Mouse (Mus musculus): ENCODE data around the gene Rhox6. TPM values are rescaled to one million over a fixed set of nuclear protein-coding genes. Genes with fewer than 3 reads are reported as not detected.
A peak's percentile ranks its signal among the peaks of the same experiment; 100 is the strongest.
"Not testable (repeated sequence)": the region's sequence is repeated elsewhere in the genome, so short reads cannot be mapped to it uniquely, and the experiment has no call there.

Gene Rhox6
- not detected for total RNA-seq (2021)
- long read RNA-seq, experiment 1, result 0 reads
- long read RNA-seq, experiment 2, result 0 reads

DNA sequence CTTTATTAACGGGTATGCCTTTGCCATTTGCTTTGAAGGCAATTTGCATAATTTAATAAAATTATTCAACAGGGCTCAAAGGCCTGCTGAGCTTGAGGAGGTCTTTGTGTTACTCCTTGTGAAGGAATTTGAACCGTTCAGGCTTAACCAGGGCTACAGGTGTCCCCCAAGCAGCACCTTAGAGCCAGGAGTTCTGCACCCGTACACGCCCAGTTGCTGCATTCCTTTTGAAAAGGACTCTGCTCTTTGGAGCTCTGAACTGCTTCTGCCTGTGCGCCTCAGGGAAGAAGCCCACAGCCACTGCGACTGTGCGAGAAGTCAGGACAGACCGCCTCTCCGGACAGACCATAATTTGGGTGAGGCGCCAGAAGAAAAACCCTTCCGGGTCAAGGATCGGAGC, at the start of gene Rhox6:
Gene Rhox6, plus strand, starts transcription at position 301 of the 400 bp plus-strand sequence.
- intact Hi-C loops (cut with DNase I); DNase-seq (ENCODE audit: low spot score in 2 of 2): not testable (repeated sequence)

DNA sequence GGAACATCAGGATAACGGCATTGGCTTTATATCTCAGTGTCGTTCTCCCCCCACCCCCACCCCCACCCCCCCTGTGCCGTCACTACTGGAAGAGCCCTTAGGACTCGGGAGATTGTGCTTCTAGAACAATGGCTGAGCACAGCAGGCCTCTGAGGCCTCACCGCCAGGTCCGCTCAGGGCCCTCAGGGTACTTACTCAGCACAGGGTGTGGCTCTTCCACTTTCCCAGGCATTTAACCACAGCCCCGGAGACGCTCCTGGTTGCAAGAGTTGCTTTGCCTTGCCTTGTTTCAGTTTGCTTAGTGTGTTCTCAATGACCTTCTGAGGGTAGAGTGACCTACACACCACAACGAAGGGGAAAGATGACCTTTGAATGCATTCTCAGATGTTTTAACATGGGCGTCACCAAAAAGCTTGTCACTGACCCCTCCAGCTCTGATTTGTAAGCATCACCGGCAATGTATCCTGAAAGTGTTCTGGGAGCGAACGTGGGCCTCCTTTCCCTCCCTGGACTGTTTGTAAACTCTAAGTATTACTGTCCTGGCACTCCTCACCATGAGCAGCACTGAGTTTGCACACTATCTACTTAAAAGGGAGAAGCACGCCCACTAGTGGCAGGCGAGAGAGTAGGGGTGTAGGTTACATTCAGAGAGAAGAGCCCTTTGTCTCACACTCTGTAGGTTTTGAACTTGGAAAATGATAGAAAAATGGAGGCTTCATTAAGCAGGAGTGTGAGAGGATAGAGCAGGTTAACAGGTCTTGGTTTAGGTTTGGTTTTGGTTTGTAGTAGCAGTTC, 19.2 kb upstream of the Rhox6 start:
- intact Hi-C loops (cut with DNase I), result no loop called here
- no peak for DNase-seq (ENCODE audit: low spot score in 2 of 2)

DNA sequence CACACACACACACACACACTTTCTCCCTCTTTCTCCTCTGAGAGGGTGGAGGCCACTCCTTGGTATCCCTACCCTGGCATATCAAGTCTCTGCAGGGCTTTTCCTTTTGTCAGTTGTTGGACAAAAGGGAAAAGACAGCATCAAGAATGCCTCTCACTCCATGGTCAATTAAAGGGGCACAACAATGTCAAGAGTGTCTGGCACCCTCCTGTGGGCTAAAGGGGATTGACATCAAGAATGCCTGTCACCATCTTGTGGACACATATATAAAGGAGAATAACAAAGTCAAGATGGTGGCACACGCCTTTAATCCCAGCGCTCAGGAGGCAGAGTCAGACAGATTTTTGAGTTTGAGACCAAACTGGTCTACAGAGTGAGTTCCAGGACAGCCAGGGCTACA, 17.3 kb upstream of the Rhox6 start:
- intact Hi-C loops (cut with DNase I), result no loop called here
- no peak for DNase-seq (ENCODE audit: low spot score in 2 of 2)

DNA sequence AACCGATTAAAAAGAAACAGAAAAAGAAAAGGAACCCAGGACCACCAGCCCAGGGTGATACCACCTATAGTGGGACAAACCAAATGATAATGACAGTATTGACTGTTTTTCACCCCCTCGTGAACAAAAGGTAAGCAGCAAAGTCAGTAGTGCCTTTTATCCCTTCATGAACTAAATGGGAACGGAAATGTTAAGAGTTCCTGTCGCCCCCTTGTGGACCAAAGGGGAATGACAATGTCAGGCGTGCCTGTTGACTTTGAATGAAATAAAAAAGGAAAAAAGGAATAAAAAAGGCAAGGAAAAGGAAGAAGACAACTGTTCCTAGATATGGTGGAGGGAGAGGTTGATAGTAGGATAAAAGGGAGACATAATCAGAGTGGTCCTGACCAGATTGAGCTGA, 15.5 kb upstream of the Rhox6 start:
- peak; percentile 11 to 17 for DNase-seq (ENCODE audit: low spot score in 2 of 2)

DNA sequence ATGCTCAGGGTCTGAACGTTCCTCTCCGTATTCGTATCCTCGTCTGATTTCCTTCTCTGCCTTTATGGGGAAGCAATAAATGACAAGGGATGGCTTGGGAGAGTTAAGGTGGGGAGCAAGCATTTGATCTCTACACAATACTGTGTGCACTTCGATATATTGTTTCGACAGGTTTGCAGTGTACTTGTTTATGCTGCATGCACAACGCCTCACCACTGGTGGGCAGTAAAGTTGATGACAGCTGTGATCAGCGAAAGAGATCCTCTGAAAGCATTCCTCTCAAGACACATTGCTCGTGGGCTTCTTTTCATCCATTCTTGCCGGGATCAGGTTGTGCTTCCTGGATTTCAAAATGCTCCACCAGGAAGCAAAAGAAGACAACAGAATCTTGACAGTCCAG, 11.0 kb upstream of the Rhox6 start:
- intact Hi-C loops (cut with DNase I), result no loop called here

More for the DNA sequence above, 15.5 kb upstream of the Rhox6 start:
- intact Hi-C loops (cut with DNase I), result no loop called here

DNA sequence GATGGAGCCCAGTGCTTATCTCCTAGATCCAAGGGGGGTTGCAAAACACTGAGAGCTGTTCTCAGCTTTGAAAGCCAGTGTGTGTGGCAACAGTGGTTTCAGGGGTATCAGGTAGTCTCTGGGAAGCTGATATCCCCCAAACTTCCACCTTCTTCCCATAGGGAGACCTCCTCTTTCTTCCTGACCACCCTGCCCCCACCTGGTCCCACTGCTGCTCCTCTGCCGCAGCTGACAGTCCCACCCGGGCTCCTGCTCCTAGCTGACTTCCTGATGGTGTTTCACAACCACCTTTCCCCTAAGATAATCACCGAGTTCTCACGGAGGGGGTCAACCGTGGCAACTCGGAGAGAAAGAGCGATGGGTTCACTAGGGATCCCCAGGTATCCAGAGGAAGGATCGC, 4.7 kb downstream of the Rhox6 start, which contains the start of gene Rhox7a:
Gene Rhox7a, plus strand, starts transcription at position 301 of the 400 bp plus-strand sequence.
- intact Hi-C loops (cut with DNase I); DNase-seq (ENCODE audit: low spot score in 2 of 2): not testable (repeated sequence)

More for the DNA sequence above, 11.0 kb upstream of the Rhox6 start:
- no peak for DNase-seq (ENCODE audit: low spot score in 2 of 2)

DNA sequence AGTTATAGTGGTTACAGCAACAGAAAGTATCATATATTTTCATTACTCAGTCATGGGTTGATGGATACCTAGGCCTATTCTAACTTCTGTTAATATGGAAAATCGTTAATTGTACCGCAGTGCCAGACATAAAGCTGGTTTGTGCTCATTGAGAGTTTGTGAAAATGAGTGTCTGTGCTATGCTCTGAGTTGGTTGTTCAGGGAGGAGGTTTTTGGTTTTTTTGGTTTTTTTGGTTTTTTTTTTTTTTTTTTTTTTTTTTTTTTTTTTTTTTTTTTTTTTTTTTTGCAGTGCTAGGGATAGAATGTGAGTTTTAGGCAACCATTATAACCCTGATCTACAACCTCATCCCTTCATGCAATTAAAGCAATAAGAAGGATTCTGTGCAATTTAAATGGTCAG, 44.9 kb downstream of the Rhox6 start:
- intact Hi-C loops (cut with DNase I), result no loop called here
- no peak for DNase-seq (ENCODE audit: low spot score in 2 of 2)

DNA sequence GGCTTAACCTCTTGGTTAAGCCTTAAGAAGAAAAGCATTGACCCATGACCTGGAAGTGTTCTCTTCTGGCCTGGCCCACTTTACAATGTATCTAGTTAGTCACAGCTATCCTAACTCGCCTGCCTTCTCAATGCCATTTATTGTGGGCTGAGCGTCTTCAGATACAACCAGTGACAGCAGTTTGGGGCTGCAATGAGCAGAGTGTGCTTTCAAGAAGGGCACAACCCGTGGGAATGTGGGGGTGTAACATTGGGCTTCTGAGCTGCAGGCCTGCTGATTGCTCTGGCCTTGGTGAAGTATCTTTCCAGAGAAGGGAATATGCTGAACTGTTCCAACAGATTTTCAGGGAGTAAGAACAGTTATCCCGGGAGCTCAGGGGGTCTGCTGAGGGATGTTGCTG, 52.1 kb downstream of the Rhox6 start, which contains the start of gene Rhox8:
Gene Rhox8, minus strand, starts transcription at position 101 of the 400 bp plus-strand sequence.
- no peak for DNase-seq (ENCODE audit: low spot score in 2 of 2)
- intact Hi-C loops (cut with DNase I), result no loop called here

Other genes with a start within 250 kb of the Rhox6 start
- gene Rhox3f, start 245.9 kb upstream of the Rhox6 start, total RNA-seq (2021), result not detected
- gene Rhox4f, start 219.2 kb upstream of the Rhox6 start, total RNA-seq (2021), result not detected
- gene Rhox3g, start 198.3 kb upstream of the Rhox6 start, total RNA-seq (2021), result not detected
- gene Rhox2g, start 183.4 kb upstream of the Rhox6 start, total RNA-seq (2021), result not detected
- gene Rhox4g, start 175.6 kb upstream of the Rhox6 start, total RNA-seq (2021), result not detected
- gene Rhox3h, start 158.1 kb upstream of the Rhox6 start, total RNA-seq (2021), result not detected
- gene Rhox2h, start 153.6 kb upstream of the Rhox6 start, total RNA-seq (2021), result not detected
- gene Rhox5, start 22.1 kb upstream of the Rhox6 start, total RNA-seq (2021), result not detected
- not detected for gene Rhox7a, start 4.8 kb downstream of the Rhox6 start, total RNA-seq (2021)
- not detected for gene Rhox8, start 52.0 kb downstream of the Rhox6 start, total RNA-seq (2021)
- gene Rhox7b, start 70.3 kb downstream of the Rhox6 start, total RNA-seq (2021), result not detected
- not detected for gene Rhox9, start 74.9 kb downstream of the Rhox6 start, total RNA-seq (2021)
- gene Btg1-ps1, start 191.9 kb downstream of the Rhox6 start, total RNA-seq (2021), result not detected
- gene Btg1-ps2, start 216.2 kb downstream of the Rhox6 start, total RNA-seq (2021), result not detected
- not detected for gene Rhox10, start 239.6 kb downstream of the Rhox6 start, total RNA-seq (2021)

Measured in left cerebral cortex, postnatal 14 days (tissue).